Mouse (Mus musculus) forebrain, embryonic 14.5 days (tissue): Measurements from ENCODE around the gene Ap1g2. TPM values are rescaled to one million over a fixed set of nuclear protein-coding genes. Genes with fewer than 3 reads are reported as not detected.

Source experiments
- ATAC-seq: fragments of 200-750 bp; cut with Nextera tagmentation; 2 replicates; pipeline ENCODE4 v1.8.0; 2017; ENCODE audit warnings: mild to moderate bottlenecking, moderate library complexity
- DNase-seq: peaks from one replicate; pipeline ENCODE4 v3.0.0-alpha.2; 2015; ENCODE audit warnings: low spot score
- H3K27ac ChIP-seq: fragments of 300-500 bp; sonication (generic); 2 replicates; pipeline ENCODE4 v1.5.1; 2014; ENCODE audit warnings: low read depth, mild to moderate bottlenecking, control low read depth, low read length, moderate library complexity
- H3K27me3 ChIP-seq: fragments of 300-500 bp; sonication (generic); replicated peaks from 2 replicates; pipeline ENCODE4 v1.6.1; 2014; ENCODE audit warnings: low read length, control low read depth, mixed read lengths; ENCODE audit not compliant: control insufficient read depth, insufficient read depth
- H3K36me3 ChIP-seq: fragments of 300-500 bp; sonication (generic); 2 replicates; pipeline ENCODE4 v1.6.1; 2014; ENCODE audit warnings: low read length, control low read depth; ENCODE audit not compliant: control insufficient read depth, insufficient read depth
- H3K4me1 ChIP-seq: fragments of 300-500 bp; sonication (generic); 2 replicates; pipeline ENCODE4 v1.6.1; 2014; ENCODE audit warnings: antibody characterized with exemption, low read length, control low read depth; ENCODE audit not compliant: control insufficient read depth, insufficient read depth
- H3K4me2 ChIP-seq: fragments of 300-500 bp; sonication (generic); 2 replicates; pipeline ENCODE4 v1.6.1; 2014; ENCODE audit warnings: mild to moderate bottlenecking, control low read depth, low read length
- H3K4me3 ChIP-seq: fragments of 300-500 bp; sonication (generic); 2 replicates; pipeline ENCODE4 v1.5.1; 2014; ENCODE audit warnings: low read depth, low read length, control low read depth
- H3K9ac ChIP-seq: fragments of 300-500 bp; sonication (generic); 2 replicates; pipeline ENCODE4 v1.6.1; 2014; ENCODE audit warnings: mild to moderate bottlenecking, low read length, control low read depth, moderate library complexity
- H3K9me3 ChIP-seq: fragments of 300-500 bp; sonication (generic); replicated peaks from 2 replicates; pipeline ENCODE4 v1.6.1; 2016; ENCODE audit warnings: low read length, control low read depth, mixed read lengths; ENCODE audit not compliant: control insufficient read depth
- WGBS: fragments of 180-500 bp; shearing (Covaris S2); extraction: QIAGEN DNeasy Blood & Tissue Kit; methylation state at CpG from one replicate; pipeline ENCODE4 v1.1.7; 2014; 5-methylcytosine and 5-hydroxymethylcytosine counted together
- polyA plus RNA-seq: library from polyadenylated mRNA; unstranded; fragments of >200 nt; fragmentation: Nextera tagmentation; extraction: Ambion mirVana; gene quantifications from 2 replicates; pipeline ENCODE4 v1.2.1, GENCODE M21; 2014

The Ap1g2 gene
- polyA plus RNA-seq = 8.1 and 9.2 TPM in 2 replicates

- DNase-seq (peak; percentile 90), ATAC-seq (peak; percentile 71)
- H3K4me2 ChIP-seq = peak within 1 kb of the TSS; percentile 94
- no peaks in the 10 kb centered on the region for H3K27me3 ChIP-seq
- H3K9ac ChIP-seq = peak within 1 kb of the TSS; percentile 80
- WGBS = under 1% methylated on average over 39 of the region's 39 CpGs
- 0 out of 2 replicates have a peak, but pooled peaks cover 4% of the 10 kb centered on the region for H3K36me3 ChIP-seq
- H3K9me3 ChIP-seq = no peaks in the 10 kb centered on the region
- H3K27ac ChIP-seq = peak within 1 kb of the TSS; percentile 72
- peak within 1 kb of the TSS; percentile 39 for H3K4me3 ChIP-seq
- peaks cover 33% of the 10 kb centered on the region for H3K4me1 ChIP-seq
Observed at GRCm38 (mm10) chr14:55105836-55106809, at the start of gene Ap1g2. TSS of gene Ap1g2 (minus strand) at chr14:55106593.

DNA sequence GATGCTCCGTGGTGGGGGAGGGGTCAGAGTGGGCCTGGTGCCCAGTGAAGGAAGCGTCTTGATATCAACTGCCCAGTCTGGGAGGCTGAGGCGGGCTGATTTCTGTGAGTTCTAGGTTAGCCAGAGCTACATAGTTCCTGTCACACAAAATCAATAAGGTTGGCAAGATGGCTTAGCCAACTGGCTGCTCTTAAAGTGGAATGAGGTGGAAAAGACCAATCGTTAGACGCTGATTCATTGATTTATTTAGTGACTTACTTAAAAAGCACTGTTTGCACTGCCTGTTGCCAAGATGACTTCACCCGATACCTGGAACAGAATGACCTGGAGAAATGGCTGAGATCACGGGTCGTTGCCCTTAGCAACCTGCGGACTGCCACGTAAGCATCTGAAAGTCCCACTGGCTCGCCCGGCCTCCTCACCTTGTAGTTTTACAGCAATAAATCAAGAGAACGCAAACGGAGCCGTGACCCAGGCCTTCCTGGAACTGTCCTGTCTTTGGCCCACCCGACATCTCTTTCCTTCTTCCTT, 46.6 kb upstream of the Ap1g2 start:
- Histone ChIP-seq H3K27me3 (no peaks in the 10 kb centered on the region), H3K9me3 (no peaks in the 10 kb centered on the region), H3K27ac (no peak overlapping the region), H3K4me2 (no peak overlapping the region), H3K4me3 (no peak overlapping the region), H3K36me3 (no peaks in the 10 kb centered on the region), H3K4me1 (no peaks in the 10 kb centered on the region), H3K9ac (no peak overlapping the region)
- 90% methylated on average over 16 of the region's 16 CpGs for WGBS
- ATAC-seq = no peak
- DNase-seq = no peak

DNA sequence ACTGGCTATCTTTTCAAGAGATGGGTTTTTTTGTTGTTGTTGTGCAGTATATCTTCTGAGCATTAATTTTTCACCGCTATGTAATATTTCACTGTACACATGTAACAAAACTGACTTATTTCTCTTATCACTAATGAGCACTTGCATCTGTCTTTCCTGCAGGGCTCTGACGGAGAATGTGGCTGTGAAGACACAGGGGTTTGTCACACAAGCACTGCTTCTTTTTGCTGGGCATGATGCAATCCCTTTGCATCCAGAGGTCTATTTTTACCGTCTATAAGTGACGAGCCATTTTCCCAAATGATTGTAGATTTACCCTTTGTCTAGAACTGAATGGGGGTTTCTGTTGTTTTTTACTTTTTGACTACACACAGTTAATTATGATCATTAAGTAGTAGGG, 45.8 kb upstream of the Ap1g2 start:
- Histone ChIP-seq H3K4me2 (no peak overlapping the region), H3K9ac (no peak overlapping the region), H3K27ac (no peak overlapping the region), H3K36me3 (no peaks in the 10 kb centered on the region), H3K4me1 (no peaks in the 10 kb centered on the region), H3K27me3 (no peaks in the 10 kb centered on the region), H3K9me3 (no peaks in the 10 kb centered on the region), H3K4me3 (no peak overlapping the region)
- DNase-seq = no peak
- ATAC-seq = no peak
- 63% methylated on average over 4 of the region's 4 CpGs for WGBS

- no peak overlapping the region for H3K4me2 ChIP-seq
- WGBS = 89% methylated on average over 5 of the region's 5 CpGs
- no peak overlapping the region for H3K4me3 ChIP-seq
- H3K9me3 ChIP-seq = no peaks in the 10 kb centered on the region
- H3K36me3 ChIP-seq = no peaks in the 10 kb centered on the region
- no peak overlapping the region for H3K27ac ChIP-seq
- DNase-seq = no peak
- H3K4me1 ChIP-seq = no peaks in the 10 kb centered on the region
- no peak for ATAC-seq
- H3K27me3 ChIP-seq = no peaks in the 10 kb centered on the region
- no peak overlapping the region for H3K9ac ChIP-seq
Observed at GRCm38 (mm10) chr14:55150985-55151384, 44.6 kb upstream of the Ap1g2 start.

GRCm38 (mm10) chr14:55149041-55149440, 42.6 kb upstream of the Ap1g2 start:
- no peak overlapping the region for H3K4me2 ChIP-seq
- H3K9ac ChIP-seq = peak overlapping the region; percentile 29; the same call in 1 of the 2 replicates
- H3K27ac ChIP-seq = no peak overlapping the region
- WGBS = 69% methylated on average over 5 of the region's 5 CpGs
- DNase-seq (peak; percentile 46), ATAC-seq (peak; percentile 68; the same call in 1 of the 2 replicates)
- no peaks in the 10 kb centered on the region for H3K27me3 ChIP-seq
- H3K4me3 ChIP-seq = no peak overlapping the region
- no peaks in the 10 kb centered on the region for H3K9me3 ChIP-seq
- H3K36me3 ChIP-seq = no peaks in the 10 kb centered on the region
- H3K4me1 ChIP-seq = no peaks in the 10 kb centered on the region

GRCm38 (mm10) chr14:55148363-55148915, 42.0 kb upstream of the Ap1g2 start:
- Histone ChIP-seq H3K4me1 (no peaks in the 10 kb centered on the region), H3K4me3 (no peak overlapping the region), H3K4me2 (no peak overlapping the region), H3K9me3 (no peaks in the 10 kb centered on the region), H3K27me3 (no peaks in the 10 kb centered on the region), H3K36me3 (no peaks in the 10 kb centered on the region), H3K27ac (no peak overlapping the region), H3K9ac (no peak overlapping the region)
- ATAC-seq = peak; percentile 79
- peak; percentile 86 for DNase-seq
- 29% methylated on average over 5 of the region's 5 CpGs for WGBS

DNA sequence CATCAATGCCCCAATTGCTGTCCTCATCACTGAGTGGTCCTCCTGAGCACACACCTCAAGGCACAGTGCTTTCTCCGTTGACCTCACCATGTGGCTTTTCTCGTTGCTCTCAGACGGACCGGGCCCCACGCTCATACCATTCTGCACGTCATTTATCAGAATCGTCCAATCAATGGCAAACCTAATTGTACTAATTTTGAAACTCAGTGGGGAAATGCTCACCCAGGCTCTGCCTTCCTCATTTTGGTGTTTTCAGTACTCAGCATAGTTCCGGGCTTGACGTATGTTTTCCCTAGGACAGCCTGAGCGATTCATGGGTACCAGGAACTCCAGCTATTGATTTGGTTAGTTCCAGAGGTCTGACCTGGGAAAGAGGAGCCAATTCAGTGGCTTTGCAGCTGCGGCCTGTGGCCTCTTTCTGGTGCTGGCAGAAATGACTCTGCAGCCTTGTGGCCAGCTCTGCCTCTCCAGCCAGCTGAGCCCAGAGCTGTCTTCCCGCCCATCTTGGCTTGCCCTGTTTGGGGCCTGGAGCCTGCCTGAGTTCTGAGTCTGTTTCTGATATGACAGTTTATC, 40.5 kb upstream of the Ap1g2 start:
- ATAC-seq = no peak
- no peak for DNase-seq
- 88% methylated on average over 12 of the region's 12 CpGs for WGBS

DNA sequence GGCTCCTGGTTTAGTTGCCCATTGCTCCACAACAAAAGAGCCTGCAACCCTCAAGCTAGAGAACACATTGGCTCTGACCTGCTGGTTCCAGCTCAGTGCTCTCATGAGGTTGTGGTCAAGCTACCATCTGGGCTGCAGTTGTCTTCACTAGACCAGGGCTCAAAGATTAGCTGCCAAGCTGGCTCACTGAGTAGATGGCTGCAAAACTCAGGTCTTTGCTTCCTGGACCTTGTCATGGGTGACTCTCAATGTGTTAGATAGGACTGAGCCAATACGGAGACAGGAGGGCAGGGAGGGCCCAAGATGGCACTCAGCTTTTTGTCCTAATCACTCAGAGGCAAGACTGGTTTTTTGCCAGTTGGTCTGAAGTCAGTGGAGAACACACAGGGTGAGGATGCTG, 39.9 kb upstream of the Ap1g2 start:
- Histone ChIP-seq H3K4me2 (no peak overlapping the region), H3K9me3 (no peaks in the 10 kb centered on the region), H3K9ac (no peak overlapping the region), H3K27ac (no peak overlapping the region), H3K27me3 (no peaks in the 10 kb centered on the region), H3K4me3 (no peak overlapping the region), H3K36me3 (no peaks in the 10 kb centered on the region), H3K4me1 (no peaks in the 10 kb centered on the region)
- WGBS = 94% methylated on average over 1 of the region's 1 CpGs
- ATAC-seq (no peak), DNase-seq (no peak)

More for the DNA sequence above, 40.5 kb upstream of the Ap1g2 start:
- no peak overlapping the region for H3K4me2 ChIP-seq
- no peak overlapping the region for H3K4me3 ChIP-seq
- H3K9me3 ChIP-seq = no peaks in the 10 kb centered on the region
- H3K27ac ChIP-seq = no peak overlapping the region
- no peaks in the 10 kb centered on the region for H3K27me3 ChIP-seq
- H3K36me3 ChIP-seq = no peaks in the 10 kb centered on the region
- H3K9ac ChIP-seq = no peak overlapping the region
- no peaks in the 10 kb centered on the region for H3K4me1 ChIP-seq
